Mouse (Mus musculus): ENCODE measurements at regions not wholly inside any gene's neighbourhood (a gene's known extent, or its start where the extent isn't known, plus 50 kb on each side); places are given as distances from the start of the nearest gene placed in this dataset.

DNA sequence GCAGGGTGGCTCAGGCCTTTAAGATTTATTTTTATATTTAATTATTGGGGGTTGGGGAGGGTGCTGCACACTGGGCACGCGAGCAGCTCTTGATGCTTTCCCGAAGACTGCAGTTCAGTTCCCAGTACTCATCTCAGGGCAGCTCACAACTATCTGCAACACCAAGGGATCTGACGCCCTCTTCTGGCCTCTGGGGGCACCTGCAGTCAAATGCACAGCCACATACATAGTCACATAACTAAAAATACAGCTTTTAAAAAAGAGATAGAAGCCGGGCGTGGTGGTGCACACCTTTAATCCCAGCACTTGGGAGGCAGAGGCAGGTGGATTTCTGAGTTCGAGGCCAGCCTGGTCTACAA lies 52.5 kb upstream of the Foxp4 start:
- Histone ChIP-seq H3K4me2 (ENCODE audit: low read depth) (no peak overlapping the region), H3K79me2 (ENCODE audit: control insufficient read depth, insufficient read depth) (no peaks in the 10 kb centered on the region), H3K4me3 (no peak overlapping the region), H3K27me3 (ENCODE audit: control insufficient read depth, insufficient read depth, insufficient read length) (no peaks in the 10 kb centered on the region), H3ac (ENCODE audit: control insufficient read depth, insufficient read length) (no peak overlapping the region), H3K36me3 (ENCODE audit: control insufficient read depth, insufficient read depth) (no peaks in the 10 kb centered on the region)
- TF ChIP-seq TCF12 (IDR thresholded peaks at IDR 0.05; ENCODE audit: insufficient read depth, poor library complexity, severe bottlenecking) (no peak), MYOD1 (IDR thresholded peaks at IDR 0.05; ENCODE audit: control insufficient read depth in 1 of 3, insufficient read length in 2 of 3, low read depth in 2 of 3) (no peak), TCF3 (IDR thresholded peaks at IDR 0.05; ENCODE audit: insufficient read length, low read depth) (no peak), POLR2AphosphoS2 (IDR thresholded peaks at IDR 0.05; ENCODE audit: insufficient read length, low read depth) (no peak), USF1 (IDR thresholded peaks at IDR 0.05; ENCODE audit: low read depth) (no peak), SRF (IDR thresholded peaks at IDR 0.05; ENCODE audit: control insufficient read depth, insufficient read length, low read depth) (no peak), MAX (IDR thresholded peaks at IDR 0.05; ENCODE audit: low read depth) (no peak), REST (IDR thresholded peaks at IDR 0.05; ENCODE audit: insufficient read depth, insufficient read length) (no peak)

DNA sequence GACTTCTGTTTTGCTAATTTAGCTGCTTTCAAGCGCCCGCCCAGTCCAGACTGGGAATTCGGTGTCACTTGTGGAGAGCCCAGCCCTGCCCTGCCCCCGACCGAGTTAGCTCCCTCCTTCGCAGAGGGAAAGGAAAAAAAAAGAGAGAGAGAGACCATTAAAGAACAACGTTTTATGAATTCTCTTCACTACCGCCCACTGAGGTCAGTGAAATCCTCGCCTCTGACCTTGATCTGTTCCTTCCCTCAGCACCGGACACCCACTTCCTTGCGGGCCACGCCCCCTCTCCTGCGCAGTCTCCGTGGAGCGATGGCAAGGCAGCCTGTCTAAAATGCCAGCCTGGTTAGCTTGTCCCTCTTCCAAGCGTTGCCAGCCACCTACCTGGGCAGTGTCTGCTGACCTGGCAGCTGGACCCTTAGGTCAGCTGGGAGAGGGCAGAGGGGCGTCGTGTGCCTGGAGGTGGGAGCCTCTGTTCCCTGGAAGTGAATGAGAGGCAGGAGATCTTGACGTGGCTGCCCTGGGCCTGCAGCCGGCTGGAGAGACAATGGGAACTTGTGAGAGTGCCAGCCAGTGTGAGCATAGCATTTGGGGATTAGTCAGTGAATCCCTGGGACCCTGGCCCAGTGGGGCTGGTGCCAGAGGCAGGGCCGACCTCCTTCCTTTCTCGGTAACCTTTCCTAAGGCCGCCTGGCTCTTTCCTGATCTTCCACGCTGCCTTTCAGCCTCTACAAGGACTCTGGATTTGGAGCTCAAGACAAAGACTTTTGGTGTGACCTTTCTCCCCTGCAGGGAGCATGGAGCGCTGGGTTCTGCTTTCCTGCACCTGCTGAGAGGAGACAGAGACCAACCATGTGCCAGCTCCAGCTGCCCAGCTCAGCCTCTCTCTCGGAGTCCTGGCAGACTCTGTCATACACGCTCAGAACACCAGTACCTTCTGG lies 51.9 kb upstream of the Foxp4 start:
- H3K79me2 ChIP-seq (ENCODE audit: control insufficient read depth, insufficient read depth), result no peaks in the 10 kb centered on the region
- no peaks in the 10 kb centered on the region for H3K27me3 ChIP-seq (ENCODE audit: control insufficient read depth, insufficient read depth, insufficient read length)
- H3ac ChIP-seq (ENCODE audit: control insufficient read depth, insufficient read length), result no peak overlapping the region
- no peak overlapping the region for H3K4me3 ChIP-seq
- TF ChIP-seq POLR2A (IDR thresholded peaks at IDR 0.05; ENCODE audit: insufficient read length, low read depth), result peak; percentile 35
- no peak for TF ChIP-seq SRF (IDR thresholded peaks at IDR 0.05; ENCODE audit: control insufficient read depth, insufficient read length, low read depth)
- H3K4me2 ChIP-seq (ENCODE audit: low read depth), result peak overlapping the region; percentile 82
- no peaks in the 10 kb centered on the region for H3K36me3 ChIP-seq (ENCODE audit: control insufficient read depth, insufficient read depth)

DNA sequence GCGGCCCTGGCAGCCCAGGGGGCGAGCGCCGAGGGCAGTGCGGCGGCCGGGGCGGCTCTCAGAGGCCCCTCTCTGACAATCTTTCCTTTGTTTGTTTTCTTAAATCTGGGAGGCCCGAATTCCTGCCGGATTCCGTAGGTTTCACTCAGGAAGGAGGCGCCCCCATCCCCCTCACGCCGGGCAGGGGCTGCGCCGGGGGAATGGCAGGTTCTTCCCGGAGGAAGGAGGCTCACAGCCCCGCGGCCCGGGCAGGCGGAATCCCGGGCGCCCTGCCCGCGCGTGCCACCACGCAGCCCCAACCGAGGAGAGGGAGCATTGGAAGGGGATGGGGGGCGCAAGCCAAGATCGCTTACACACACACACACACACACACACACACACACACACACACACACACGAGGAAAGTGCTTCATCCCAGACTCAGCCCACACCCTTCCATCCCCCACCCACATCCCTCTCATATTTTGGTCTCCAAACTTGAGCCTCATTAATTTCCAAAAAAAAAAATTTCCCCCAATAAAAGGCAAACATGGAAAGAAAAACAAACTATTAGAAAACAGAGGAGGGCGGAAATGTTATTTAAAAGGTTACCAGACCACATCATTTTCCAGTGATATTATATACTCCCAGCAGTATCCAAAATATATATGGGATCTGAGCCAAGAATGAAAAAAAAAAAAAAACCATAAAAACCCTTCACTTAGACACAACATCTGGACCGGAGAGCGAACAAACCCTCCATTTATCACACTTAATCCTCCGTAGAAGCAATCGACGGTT lies 51.0 kb upstream of the Foxp4 start:
- TF ChIP-seq POLR2AphosphoS2 (IDR thresholded peaks at IDR 0.05; ENCODE audit: insufficient read length, low read depth), result no peak
- TF ChIP-seq MAX (IDR thresholded peaks at IDR 0.05; ENCODE audit: low read depth), result no peak
- TF ChIP-seq USF1 (IDR thresholded peaks at IDR 0.05; ENCODE audit: low read depth), result no peak
- no peak for TF ChIP-seq TCF3 (IDR thresholded peaks at IDR 0.05; ENCODE audit: insufficient read length, low read depth)
- no peak for TF ChIP-seq MYOG (IDR thresholded peaks at IDR 0.05; ENCODE audit: control insufficient read depth in 1 of 3, insufficient read depth in 1 of 3, insufficient read length in 2 of 3, low read depth in 2 of 3)
- TF ChIP-seq SRF (IDR thresholded peaks at IDR 0.05; ENCODE audit: control insufficient read depth, insufficient read length, low read depth), result no peak
- no peak for TF ChIP-seq CEBPB (IDR thresholded peaks at IDR 0.05; ENCODE audit: insufficient read depth, poor library complexity, severe bottlenecking)
- TF ChIP-seq REST (IDR thresholded peaks at IDR 0.05; ENCODE audit: insufficient read depth, insufficient read length), result no peak
- TF ChIP-seq MYOD1 (IDR thresholded peaks at IDR 0.05; ENCODE audit: control insufficient read depth in 1 of 3, insufficient read length in 2 of 3, low read depth in 2 of 3), result no peak
- TF ChIP-seq TCF12 (IDR thresholded peaks at IDR 0.05; ENCODE audit: insufficient read depth, poor library complexity, severe bottlenecking), result no peak
- no peak for TF ChIP-seq POLR2A (IDR thresholded peaks at IDR 0.05; ENCODE audit: insufficient read length, low read depth)
- TF ChIP-seq E2F4 (IDR thresholded peaks at IDR 0.05; ENCODE audit: insufficient read depth), result no peak
- no peaks in the 10 kb centered on the region for H3K27me3 ChIP-seq (ENCODE audit: control insufficient read depth, insufficient read depth, insufficient read length)
- peak overlapping the region; percentile 82 for H3K4me2 ChIP-seq (ENCODE audit: low read depth)
- H3ac ChIP-seq (ENCODE audit: control insufficient read depth, insufficient read length), result no peak overlapping the region
- no peak overlapping the region for H3K4me3 ChIP-seq
- no peaks in the 10 kb centered on the region for H3K79me2 ChIP-seq (ENCODE audit: control insufficient read depth, insufficient read depth)
- H3K36me3 ChIP-seq (ENCODE audit: control insufficient read depth, insufficient read depth), result no peaks in the 10 kb centered on the region

DNA sequence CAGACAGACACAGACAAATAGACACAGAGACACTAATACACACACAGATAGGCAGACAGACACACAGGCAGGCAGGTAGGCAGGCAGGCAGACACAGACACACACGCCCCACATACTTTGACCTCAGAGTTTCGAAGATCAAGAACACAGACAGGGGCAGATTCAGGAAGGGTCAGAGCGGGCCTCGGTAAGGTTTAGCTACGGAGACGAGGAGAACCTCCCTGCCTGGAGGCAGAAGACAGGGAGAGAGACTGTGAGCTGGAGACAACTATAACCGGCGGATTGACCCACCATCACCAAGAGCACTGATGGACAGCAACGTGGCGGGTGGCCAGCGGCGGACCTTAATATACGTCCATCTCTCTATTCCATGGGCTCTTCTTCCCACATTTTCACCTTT lies 50.1 kb upstream of the Foxp4 start:
- peak overlapping the region; percentile 12 for H3K4me3 ChIP-seq
- H3ac ChIP-seq (ENCODE audit: control insufficient read depth, insufficient read length), result peak overlapping the region; percentile 58
- TF ChIP-seq TCF12 (IDR thresholded peaks at IDR 0.05; ENCODE audit: insufficient read depth, poor library complexity, severe bottlenecking) (no peak), SRF (IDR thresholded peaks at IDR 0.05; ENCODE audit: control insufficient read depth, insufficient read length, low read depth) (no peak), TCF3 (IDR thresholded peaks at IDR 0.05; ENCODE audit: insufficient read length, low read depth) (no peak), MAX (IDR thresholded peaks at IDR 0.05; ENCODE audit: low read depth) (no peak), MYOD1 (IDR thresholded peaks at IDR 0.05; ENCODE audit: control insufficient read depth in 1 of 3, insufficient read length in 2 of 3, low read depth in 2 of 3) (no peak), E2F4 (IDR thresholded peaks at IDR 0.05; ENCODE audit: insufficient read depth) (no peak), POLR2A (IDR thresholded peaks at IDR 0.05; ENCODE audit: insufficient read length, low read depth) (no peak), CEBPB (IDR thresholded peaks at IDR 0.05; ENCODE audit: insufficient read depth, poor library complexity, severe bottlenecking) (no peak)
- no peaks in the 10 kb centered on the region for H3K27me3 ChIP-seq (ENCODE audit: control insufficient read depth, insufficient read depth, insufficient read length)
- peak overlapping the region; percentile 82 for H3K4me2 ChIP-seq (ENCODE audit: low read depth)
- H3K79me2 ChIP-seq (ENCODE audit: control insufficient read depth, insufficient read depth), result no peaks in the 10 kb centered on the region
- no peaks in the 10 kb centered on the region for H3K36me3 ChIP-seq (ENCODE audit: control insufficient read depth, insufficient read depth)
